Mouse (Mus musculus) layer of hippocampus, postnatal 10 days (tissue): ENCODE measurements around the gene Obp2a. TPM values are rescaled to one million over a fixed set of nuclear protein-coding genes. Genes with fewer than 3 reads are reported as not detected.
"Not testable (repeated sequence)": the region's sequence is repeated elsewhere in the genome, so short reads cannot be mapped to it uniquely, and the experiment has no call there.

Source experiments
- DNase-seq, 2 experiments: peaks; one replicate each; pipeline ENCODE4 v3.0.0; 2021; ENCODE audit warnings: low spot score in 2 of 2
- total RNA-seq, 2 experiments: library from RNA; stranded (reverse); gene quantifications; 2 replicates each; pipeline ENCODE4 v1.2.3; 2021

Gene Obp2a
- total RNA-seq, 2 experiments from 2014 or later: not detected

DNA sequence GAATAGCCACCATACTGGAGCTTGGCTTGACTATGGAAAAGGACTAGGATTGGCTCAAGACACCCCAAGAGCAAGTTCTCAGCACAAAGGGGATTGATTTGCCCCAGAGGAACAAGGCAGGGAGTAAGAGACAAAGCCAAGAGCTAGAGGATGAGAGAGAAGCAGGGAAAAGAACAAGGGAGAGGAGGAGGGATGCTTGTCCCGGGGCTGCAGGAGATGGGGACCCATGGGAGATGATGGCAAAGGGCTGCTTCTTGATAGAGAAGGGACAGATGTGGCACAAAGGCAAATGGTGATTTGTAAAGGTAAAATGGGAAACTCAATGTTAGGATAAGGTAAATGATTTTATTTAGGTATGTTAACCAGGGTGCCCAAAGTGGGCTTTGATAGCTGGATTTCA is 9.2 kb downstream of the Obp2a start:
- not testable (repeated sequence) for DNase-seq

DNA sequence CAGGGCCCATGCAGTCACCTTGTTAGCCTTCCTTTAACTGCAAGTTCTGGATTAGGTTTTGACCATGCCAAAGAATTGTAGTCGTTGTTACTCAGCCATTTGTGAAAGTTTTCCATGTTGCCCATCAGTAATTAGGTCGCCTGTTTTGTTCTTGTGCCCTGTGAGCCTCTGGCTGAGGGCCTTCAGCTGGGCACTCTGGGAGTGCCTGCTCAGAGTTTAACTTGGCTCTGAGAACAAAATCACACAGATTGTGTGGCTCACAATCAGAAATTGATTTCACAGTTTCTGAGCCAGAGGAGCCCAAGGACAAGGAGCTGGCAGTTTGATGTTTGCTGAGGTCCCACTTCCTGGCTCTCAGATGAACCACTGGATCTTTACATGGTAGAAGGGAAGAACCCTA is 9.9 kb downstream of the Obp2a start:
- DNase-seq: not testable (repeated sequence)

DNA sequence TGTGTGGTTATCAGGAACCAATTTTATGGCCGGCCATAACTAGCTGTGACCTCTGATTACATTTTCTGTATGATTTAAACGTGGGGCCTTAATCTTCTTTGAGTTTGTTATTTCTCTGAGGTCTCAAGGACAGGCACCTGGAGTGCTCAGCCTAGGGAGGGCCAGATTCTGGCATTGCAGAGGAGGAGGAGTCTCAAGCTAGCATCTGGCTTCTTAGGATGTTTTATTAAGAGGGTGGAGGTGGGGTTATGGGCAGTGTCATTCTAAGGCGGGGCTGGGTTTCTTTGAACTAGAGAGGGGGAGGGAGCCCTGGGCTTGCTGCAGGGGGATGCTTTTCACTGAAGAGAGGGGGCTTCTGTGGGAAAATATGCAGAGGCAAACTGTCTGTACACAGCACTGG is 11.8 kb downstream of the Obp2a start:
- DNase-seq: not testable (repeated sequence)

- no peak for DNase-seq
Observed at GRCm38 (mm10) chr2:25717222-25717621, 17.4 kb downstream of the Obp2a start.

DNA sequence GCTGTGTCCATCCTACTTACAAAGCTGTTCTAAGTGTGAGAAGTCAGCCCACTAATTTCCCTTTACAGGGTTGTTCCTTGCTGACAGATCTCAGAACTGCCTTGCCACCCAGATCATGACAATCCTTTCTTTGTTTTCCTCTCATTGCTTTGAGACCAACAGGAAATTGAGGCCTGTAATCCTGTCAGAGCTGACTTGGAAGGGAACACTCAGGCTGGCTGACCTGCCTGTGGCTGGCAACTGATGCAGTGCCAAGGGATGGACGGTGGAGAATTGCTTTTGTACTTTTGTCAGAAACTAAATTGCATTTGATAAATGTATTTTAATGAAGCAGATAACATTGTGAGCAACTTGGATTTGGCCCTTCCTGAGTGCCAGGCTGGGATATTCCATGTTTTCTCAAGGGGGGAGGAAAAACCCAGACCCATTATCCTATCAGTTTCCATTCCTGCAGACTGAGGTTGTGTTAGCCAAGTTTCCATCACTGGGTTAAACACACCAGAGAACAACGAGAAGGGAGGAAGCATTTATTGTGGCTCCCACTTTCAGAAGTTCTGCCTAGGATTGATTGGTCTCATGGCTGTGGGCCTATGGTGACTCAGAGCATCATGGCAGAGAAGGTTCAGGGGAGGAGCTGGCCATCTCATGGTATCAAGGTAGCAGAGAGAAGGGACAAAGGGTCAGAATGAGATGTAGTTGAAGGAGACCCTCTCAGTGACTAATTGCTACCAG is 33.5 kb downstream of the Obp2a start:
- no peak for DNase-seq

GRCm38 (mm10) chr2:25736709-25737108 is 36.9 kb downstream of the Obp2a start, which contains the start of gene Obp2b:
Gene Obp2b, plus strand, starts transcription at chr2:25737009.
- DNase-seq: not testable (repeated sequence)

DNA sequence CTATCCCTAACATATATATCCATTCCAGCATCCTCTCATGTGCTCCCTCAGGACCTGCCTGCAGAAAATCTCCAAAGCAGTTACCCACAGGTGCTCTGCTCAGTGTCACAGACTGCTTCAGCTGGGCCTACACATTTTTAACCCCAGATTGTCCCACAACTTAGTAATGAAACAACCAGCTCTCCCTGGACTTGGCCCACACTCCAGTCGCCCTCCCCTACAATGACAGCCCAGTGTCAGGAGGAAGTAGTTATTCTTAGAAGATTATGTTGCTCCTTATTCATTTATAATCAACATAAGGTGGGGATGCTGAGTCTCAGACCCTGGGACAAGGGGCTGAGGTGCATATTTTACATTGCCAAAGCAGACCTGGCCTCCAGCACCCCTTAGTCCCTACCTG is 41.8 kb downstream of the Obp2a start:
- DNase-seq: no peak

Other genes with a start within 250 kb of the Obp2a start
- gene Clic3, start 243.2 kb upstream of the Obp2a start, total RNA-seq: under 1 TPM in 1 of 2 experiments, not detected in 1; 0.60 TPM
- 10 to 100 TPM; 56.1 to 68.6 TPM for gene Paxx, start 238.9 kb upstream of the Obp2a start, total RNA-seq
- 100 to 1,000 TPM; 257 to 743 TPM for gene Ptgds, start 230.0 kb upstream of the Obp2a start, total RNA-seq
- gene Lcn12, start 206.1 kb upstream of the Obp2a start, total RNA-seq: not detected
- gene Fbxw5, start 199.3 kb upstream of the Obp2a start, total RNA-seq: 100 to 1,000 TPM; 132 to 140 TPM
- 1 to 10 TPM; 1.5 to 1.9 TPM for gene C8g, start 198.3 kb upstream of the Obp2a start, total RNA-seq
- gene Traf2, start 153.1 kb upstream of the Obp2a start, total RNA-seq: 10 to 100 TPM in 1 of 2 experiments, 1 to 10 TPM in 1; 9.0 to 10.5 TPM
- gene Edf1, start 142.2 kb upstream of the Obp2a start, total RNA-seq: 100 to 1,000 TPM; 232 to 242 TPM
- gene Mamdc4, start 125.2 kb upstream of the Obp2a start, total RNA-seq: 1 to 10 TPM; 1.0 to 5.4 TPM
- gene Phpt1, start 124.8 kb upstream of the Obp2a start, total RNA-seq: 10 to 100 TPM; 94.5 to 99.8 TPM
- gene Ajm1, start 118.3 kb upstream of the Obp2a start, total RNA-seq: 10 to 100 TPM; 82.7 to 84.8 TPM
- gene Rabl6, start 91.5 kb upstream of the Obp2a start, total RNA-seq: 10 to 100 TPM; 84.7 to 96.9 TPM
- gene Ccdc183, start 82.4 kb upstream of the Obp2a start, total RNA-seq: not detected
- gene Tmem141, start 78.0 kb upstream of the Obp2a start, total RNA-seq: 10 to 100 TPM; 19.9 to 21.1 TPM
- 1 to 10 TPM; 1.1 to 1.4 TPM for gene Fcna, start 72.0 kb upstream of the Obp2a start, total RNA-seq
- not detected for gene Lcn8, start 46.9 kb upstream of the Obp2a start, total RNA-seq
- not detected for gene Lcn5, start 42.1 kb upstream of the Obp2a start, total RNA-seq
- not detected for gene Lcn6, start 23.3 kb upstream of the Obp2a start, total RNA-seq
- not detected for gene Lcn10, start 17.3 kb upstream of the Obp2a start, total RNA-seq
- 10 to 100 TPM; 91.7 to 98.0 TPM for gene Bmyc, start 6.7 kb downstream of the Obp2a start, total RNA-seq
- gene Obp2b, start 37.0 kb downstream of the Obp2a start, total RNA-seq: not detected
- not detected for gene Lcn3, start 65.5 kb downstream of the Obp2a start, total RNA-seq
- gene Lcn11, start 77.0 kb downstream of the Obp2a start, total RNA-seq: not detected
- not detected for gene Gm13539, start 82.2 kb downstream of the Obp2a start, total RNA-seq
- gene Glt6d1, start 115.8 kb downstream of the Obp2a start, total RNA-seq: not detected
- gene Lcn9, start 123.1 kb downstream of the Obp2a start, total RNA-seq: not detected
- not detected for gene Sohlh1, start 147.2 kb downstream of the Obp2a start, total RNA-seq
- gene Kcnt1, start 163.7 kb downstream of the Obp2a start, total RNA-seq: 10 to 100 TPM; 57.3 to 59.7 TPM